Mouse (Mus musculus) adrenal gland, adult 2 months (tissue): Measurements from ENCODE around the gene Slc2a1. TPM values are rescaled to one million over a fixed set of nuclear protein-coding genes. Genes with fewer than 3 reads are reported as not detected.

ENCODE experiments used
- DNase-seq: peaks from one replicate; pipeline ENCODE4 v3.0.0; 2021
- microRNA-seq, 2 experiments: library from miRNA; unstranded; fragments of <30 nt; microRNA quantifications; one replicate each; pipeline ENCODE4 v1.2.0; 2021
- polyA plus RNA-seq: library from polyadenylated mRNA; depleted of rRNA; stranded (reverse); fragments of >200 nt; gene quantifications from 2 replicates; pipeline ENCODE4 v1.2.3, GENCODE M21; 2012; rRNA removed
- total RNA-seq, 2 experiments: library from RNA; stranded (reverse); gene quantifications; 2 replicates each; pipeline ENCODE4 v1.2.3; 2021

The Slc2a1 gene
- total and polyA plus RNA-seq, 3 experiments, result 21.9 to 39.4 (median 22.0) TPM

DNA sequence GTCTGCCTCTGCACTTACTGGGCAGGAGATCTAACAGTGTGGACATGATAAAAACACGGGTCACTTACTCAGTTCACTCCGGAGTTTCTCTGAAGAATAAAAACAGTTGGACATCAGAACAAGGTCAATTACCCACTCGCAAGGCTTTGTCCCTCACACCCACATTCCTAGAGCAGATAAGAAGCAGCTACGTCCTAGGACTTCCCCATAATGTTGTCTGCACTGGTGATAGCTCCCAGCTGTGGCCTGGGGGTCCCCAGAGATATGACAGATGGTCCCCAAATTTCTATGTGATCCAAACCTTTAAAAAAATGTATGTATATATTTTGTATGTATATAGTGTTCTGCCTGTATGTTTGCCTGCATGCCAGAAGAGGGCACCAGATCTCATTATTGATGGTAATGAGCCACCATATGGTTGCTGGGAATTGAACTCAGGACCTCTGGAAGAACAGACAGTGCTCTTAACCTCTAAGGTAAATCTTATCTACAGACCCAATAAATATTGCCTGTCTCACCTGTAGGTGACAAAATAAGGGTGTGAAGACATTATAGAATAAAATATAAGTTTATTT lies 71.7 kb downstream of the Slc2a1 start:
- DNase-seq, result peak; percentile 30

DNA sequence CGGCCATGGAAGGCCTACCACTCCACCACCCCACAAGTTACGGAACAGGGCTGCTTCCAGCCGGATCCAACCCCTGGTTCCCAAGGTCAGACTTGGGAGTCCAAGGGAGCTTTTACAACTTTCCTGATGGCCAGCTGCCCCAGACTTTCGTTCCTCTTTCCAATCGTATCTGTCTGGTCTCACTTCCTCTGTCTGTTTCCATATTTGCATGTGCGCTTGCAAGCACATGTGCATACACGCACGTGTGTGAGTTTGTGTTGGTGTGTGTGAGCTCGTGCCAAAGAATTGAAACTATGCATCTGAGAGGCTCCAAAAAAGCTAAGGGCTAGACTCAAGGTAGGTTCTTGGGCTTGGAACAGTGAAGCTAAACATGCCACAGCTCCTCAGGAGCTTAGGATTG lies 72.9 kb downstream of the Slc2a1 start:
- no peak for DNase-seq

DNA sequence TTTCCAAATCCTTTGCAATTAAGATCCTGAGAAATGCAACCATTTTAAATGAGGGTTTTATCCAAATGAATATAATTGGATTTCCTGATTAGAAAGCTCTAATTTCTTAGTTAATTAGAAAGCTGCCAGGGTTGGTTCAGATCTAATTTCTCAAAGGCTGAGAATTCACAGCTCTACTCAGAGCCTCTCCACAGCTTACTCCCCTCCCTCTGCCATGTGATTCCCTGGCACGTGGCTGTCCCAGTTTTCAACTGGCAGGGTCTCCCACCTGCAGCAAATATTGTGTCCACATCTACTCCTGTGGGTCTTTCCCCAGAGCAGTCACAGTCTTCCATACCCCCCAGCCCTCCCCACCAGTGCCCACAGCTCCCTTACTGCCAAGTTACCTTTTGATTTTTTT lies 75.0 kb downstream of the Slc2a1 start:
- no peak for DNase-seq

DNA sequence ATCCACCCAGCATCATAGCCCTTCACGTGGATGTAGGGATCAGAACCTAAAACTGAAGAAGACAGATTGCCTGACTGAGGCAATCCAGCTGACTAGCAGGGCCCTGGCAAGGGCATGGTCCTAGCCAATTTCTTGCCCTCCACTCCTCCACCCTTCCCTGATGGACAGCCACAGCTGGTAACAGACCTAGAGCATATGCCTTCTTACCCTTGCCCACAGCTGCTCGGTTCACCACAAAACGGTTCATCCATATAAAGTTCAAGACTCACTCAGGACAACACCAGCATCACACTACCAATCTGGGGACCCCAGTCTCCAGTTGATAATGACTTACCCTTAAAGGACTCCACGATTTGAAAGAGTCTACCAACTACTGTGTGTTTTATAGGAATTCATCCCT lies 77.3 kb downstream of the Slc2a1 start:
- DNase-seq, result no peak

Small RNA genes lying within 50 kb of the gene (microRNA-seq; reads per million reads assigned to microRNA genes)
- gene Mir1957a, result 0 reads per million in 2 experiments

Other genes with a start within 250 kb of the Slc2a1 start
- gene Olfr1331, start 244.1 kb upstream of the Slc2a1 start, total RNA-seq, result not detected
- not detected in 2 replicates for gene Olfr1331, start 244.1 kb upstream of the Slc2a1 start, polyA plus RNA-seq
- not detected for gene Olfr1330, start 220.1 kb upstream of the Slc2a1 start, total RNA-seq
- gene Olfr1330, start 220.1 kb upstream of the Slc2a1 start, polyA plus RNA-seq, result not detected in 2 replicates
- not detected for gene Olfr1329, start 191.2 kb upstream of the Slc2a1 start, total RNA-seq
- not detected in 2 replicates for gene Olfr1329, start 191.2 kb upstream of the Slc2a1 start, polyA plus RNA-seq
- not detected for gene Olfr1328, start 170.1 kb upstream of the Slc2a1 start, total RNA-seq
- gene Olfr1328, start 170.1 kb upstream of the Slc2a1 start, polyA plus RNA-seq, result not detected in 2 replicates
- under 1 TPM in 1 of 2 experiments, not detected in 1; 0.12 TPM for gene Lao1, start 147.1 kb upstream of the Slc2a1 start, total RNA-seq
- not detected in 2 replicates for gene Lao1, start 147.1 kb upstream of the Slc2a1 start, polyA plus RNA-seq
- 10 to 100 TPM; 12.0 to 16.1 TPM for gene Zfp691, start 65.5 kb downstream of the Slc2a1 start, total RNA-seq
- 15.7 and 16.5 TPM in 2 replicates for gene Zfp691, start 65.5 kb downstream of the Slc2a1 start, polyA plus RNA-seq
- gene Ermap, start 81.3 kb downstream of the Slc2a1 start, total RNA-seq, result under 1 TPM; 0.07 to 0.32 TPM
- gene Ermap, start 81.3 kb downstream of the Slc2a1 start, polyA plus RNA-seq, result 0.10 and 0.25 TPM in 2 replicates
- gene Svbp, start 86.6 kb downstream of the Slc2a1 start, total RNA-seq, result 10 to 100 TPM; 16.8 to 19.8 TPM
- gene Svbp, start 86.6 kb downstream of the Slc2a1 start, polyA plus RNA-seq, result 21.5 and 27.7 TPM in 2 replicates
- not detected for gene Tmem269, start 109.5 kb downstream of the Slc2a1 start, total RNA-seq
- 0.18 and 0.31 TPM in 2 replicates for gene Tmem269, start 109.5 kb downstream of the Slc2a1 start, polyA plus RNA-seq
- gene AU022252, start 124.0 kb downstream of the Slc2a1 start, total RNA-seq, result 10 to 100 TPM; 22.4 to 26.4 TPM
- gene AU022252, start 124.0 kb downstream of the Slc2a1 start, polyA plus RNA-seq, result 4.6 and 6.0 TPM in 2 replicates
- gene P3h1, start 124.2 kb downstream of the Slc2a1 start, total RNA-seq, result 10 to 100 TPM; 23.2 to 27.5 TPM
- gene P3h1, start 124.2 kb downstream of the Slc2a1 start, polyA plus RNA-seq, result 53.2 and 76.6 TPM in 2 replicates
- under 1 TPM in 1 of 2 experiments, not detected in 1; 0.24 TPM for gene Cldn19, start 146.7 kb downstream of the Slc2a1 start, total RNA-seq
- gene Cldn19, start 146.7 kb downstream of the Slc2a1 start, polyA plus RNA-seq, result 0.06 and 0.35 TPM in 2 replicates
- 100 to 1,000 TPM; 692 to 835 TPM for gene Ybx1, start 185.9 kb downstream of the Slc2a1 start, total RNA-seq
- gene Ybx1, start 185.9 kb downstream of the Slc2a1 start, polyA plus RNA-seq, result 323 and 336 TPM in 2 replicates
- gene Ppih, start 211.8 kb downstream of the Slc2a1 start, total RNA-seq, result 10 to 100 TPM; 15.9 to 23.7 TPM
- 1.8 and 1.9 TPM in 2 replicates for gene Ppih, start 211.8 kb downstream of the Slc2a1 start, polyA plus RNA-seq